8 mouse cellular contexts compared by ENCODE assay signal in genomic region chr4:149674814-149675377, GRCm38 (mm10). TPM values are rescaled to one million over a fixed set of nuclear protein-coding genes. Genes with fewer than 3 reads are reported as not detected.
DNase-seq lines count a peak whose midpoint lies in the region; ATAC-seq and TF ChIP-seq lines count a peak whose summit lies in the region.

No protein-coding gene starts in this region.

- TF ChIP-seq CTCF in small intestine, adult 2 months (IDR thresholded peaks at IDR 0.05; ENCODE audit: extremely low read depth, insufficient read length, insufficient replicate concordance, low read depth, low read length): no peak

- no peak overlapping the region for H3K27ac ChIP-seq in lung, embryonic 15.5 days
- H3K27ac ChIP-seq in forebrain, embryonic 15.5 days (replicated peaks): peak overlapping the region; percentile 66
- H3K27ac ChIP-seq in limb, embryonic 11.5 days (replicated peaks; ENCODE audit: low read depth, low read length): no peak overlapping the region
- no peak overlapping the region for H3K27ac ChIP-seq in small intestine, adult 2 months (ENCODE audit: insufficient read depth, low read depth, low read length)

- peak overlapping the region; percentile 57 for H3K4me3 ChIP-seq in lung, embryonic 15.5 days
- H3K4me3 ChIP-seq in forebrain, embryonic 15.5 days: peak overlapping the region; percentile 67
- H3K4me3 ChIP-seq in limb, embryonic 11.5 days (ENCODE audit: low read depth, low read length): peak overlapping the region; percentile 63
- H3K4me3 ChIP-seq in small intestine, adult 2 months (ENCODE audit: low read depth, low read length): peak overlapping the region; percentile 62

- H3K9me3 ChIP-seq in lung, embryonic 15.5 days: no peaks in the 10 kb centered on the region
- H3K9me3 ChIP-seq in forebrain, embryonic 15.5 days: no peaks in the 10 kb centered on the region
- no peaks in the 10 kb centered on the region for H3K9me3 ChIP-seq in limb, embryonic 11.5 days (ENCODE audit: control insufficient read depth, low read length)

- no peaks in the 10 kb centered on the region for H3K36me3 ChIP-seq in lung, embryonic 15.5 days
- H3K36me3 ChIP-seq in forebrain, embryonic 15.5 days: peaks cover 6% of the 10 kb centered on the region; the same call in 1 of the 2 replicates
- H3K36me3 ChIP-seq in limb, embryonic 11.5 days (ENCODE audit: control insufficient read depth, insufficient read depth, low read length): no peaks in the 10 kb centered on the region
- H3K36me3 ChIP-seq in small intestine, adult 2 months (ENCODE audit: control insufficient read depth, insufficient read depth, low read length): no peaks in the 10 kb centered on the region

- no peak for ATAC-seq in lung, embryonic 15.5 days (ENCODE audit: borderline replicate concordance, extremely low read depth, low FRiP score, low TSS enrichment)
- ATAC-seq in forebrain, embryonic 15.5 days (replicated peaks): no peak
- ATAC-seq in limb, embryonic 11.5 days (ENCODE audit: insufficient number of reproducible peaks, low FRiP score, low TSS enrichment, low read depth): no peak
- no peak for ATAC-seq in megakaryocyte-erythroid progenitor cell, adult 5-6 weeks (replicated peaks; ENCODE audit: low FRiP score, low TSS enrichment, poor library complexity, severe bottlenecking)

- no peak for TF ChIP-seq POLR2A in small intestine, adult 2 months (IDR thresholded peaks at IDR 0.05; ENCODE audit: low read depth, low read length)

- 15% methylated on average over 8 of the region's 8 CpGs for WGBS in lung, embryonic 15.5 days
- 8% methylated on average over 8 of the region's 8 CpGs for WGBS in forebrain, embryonic 15.5 days
- 16% methylated on average over 8 of the region's 8 CpGs for WGBS in limb, embryonic 11.5 days
- 26% methylated on average over 8 of the region's 8 CpGs for whole genome bisulfite sequencing in small intestine, adult 2 months

- H3K4me2 ChIP-seq in lung, embryonic 15.5 days: peak overlapping the region; percentile 98
- peak overlapping the region; percentile 79 for H3K4me2 ChIP-seq in forebrain, embryonic 15.5 days (replicated peaks)
- peak overlapping the region; percentile 98 for H3K4me2 ChIP-seq in limb, embryonic 11.5 days (ENCODE audit: low read depth, severe bottlenecking)

- H3K9ac ChIP-seq in lung, embryonic 15.5 days: peak overlapping the region; percentile 51; the same call in 1 of the 2 replicates
- H3K9ac ChIP-seq in forebrain, embryonic 15.5 days (replicated peaks): peak overlapping the region; percentile 72
- H3K9ac ChIP-seq in limb, embryonic 11.5 days (ENCODE audit: low read length): peak overlapping the region; percentile 69

- no peak for DNase-seq in lung, postnatal 14 days
- no peak for DNase-seq in limb, embryonic 11.5 days (ENCODE audit: low spot score)
- no peak for DNase-seq in cerebellum, adult 11 months
- DNase-seq in gastrocnemius, adult 18-20 months (ENCODE audit: low spot score): no peak

- peaks cover 30% of the 10 kb centered on the region for H3K27me3 ChIP-seq in lung, embryonic 15.5 days
- H3K27me3 ChIP-seq in forebrain, embryonic 15.5 days: 0 out of 2 replicates have a peak, but pooled peaks cover 4% of the 10 kb centered on the region
- H3K27me3 ChIP-seq in limb, embryonic 11.5 days (ENCODE audit: control insufficient read depth, insufficient read depth, low read length): peaks cover 8% of the 10 kb centered on the region; the same call in 1 of the 2 replicates
- peaks cover 20% of the 10 kb centered on the region for H3K27me3 ChIP-seq in small intestine, adult 2 months (ENCODE audit: control insufficient read depth, insufficient read depth, low read length)

- peaks cover 19% of the 10 kb centered on the region for H3K4me1 ChIP-seq in lung, embryonic 15.5 days
- H3K4me1 ChIP-seq in forebrain, embryonic 15.5 days: peaks cover 10% of the 10 kb centered on the region
- peaks cover 7% of the 10 kb centered on the region; the same call in 1 of the 2 replicates for H3K4me1 ChIP-seq in limb, embryonic 11.5 days (ENCODE audit: control insufficient read depth, insufficient read depth, low read length)
- peaks cover 10% of the 10 kb centered on the region for H3K4me1 ChIP-seq in small intestine, adult 2 months (ENCODE audit: control insufficient read depth, insufficient read depth, insufficient read length, low read length)

RNA-seq across cellular contexts. Expression of gene Pik3cd, which starts 27.5 kb away (rescaled TPM):
- 4.5 and 7.8 TPM in 2 replicates for polyA plus RNA-seq in lung, embryonic 15.5 days (2015; fragmentation: Nextera tagmentation; extraction: Ambion mirVana)
- 16.5 and 18.2 TPM in 2 replicates for polyA plus RNA-seq in forebrain, embryonic 15.5 days (2015; fragmentation: Nextera tagmentation; extraction: Ambion mirVana)
- 2.7 and 2.9 TPM in 2 replicates for polyA plus RNA-seq in limb, embryonic 11.5 days (2014; fragmentation: Nextera tagmentation; extraction: Ambion mirVana)
- polyA plus RNA-seq in small intestine, adult 2 months (2012; rRNA removed): 7.0 and 11.7 TPM in 2 replicates
- 10 to 100 TPM; 10.3 to 12.7 TPM for total RNA-seq in gastrocnemius, adult 18-20 months (2021)
- total RNA-seq in megakaryocyte-erythroid progenitor cell, adult 5-6 weeks (2014; fragmentation: Nextera tagmentation): 29.6 and 39.7 TPM in 2 replicates
- total RNA-seq in megakaryocyte-erythroid progenitor cell, adult 5-6 weeks (2017): 14.1 and 17.9 TPM in 2 replicates
